Mouse (Mus musculus): Measurements from ENCODE around the gene Mapk3.
"Not testable (repeated sequence)": the region's sequence is repeated elsewhere in the genome, so short reads cannot be mapped to it uniquely, and the experiment has no call there.

Gene Mapk3

GRCm38 (mm10) chr7:126759050-126759671 lies at the start of gene Mapk3:
Mapk3 (plus strand) TSS chr7:126759601.
- DNase-seq (ENCODE audit: low spot score in 2 of 2): peak; percentile 80 to 88

GRCm38 (mm10) chr7:126710266-126710665 lies 49.1 kb upstream of the Mapk3 start:
- no peak for DNase-seq (ENCODE audit: low spot score in 2 of 2)

GRCm38 (mm10) chr7:126711910-126712309 lies 47.5 kb upstream of the Mapk3 start:
- DNase-seq (ENCODE audit: low spot score in 2 of 2): no peak

- DNase-seq (ENCODE audit: low spot score in 2 of 2): no peak
Observed at GRCm38 (mm10) chr7:126715679-126716078, 43.7 kb upstream of the Mapk3 start.

- no peak for DNase-seq (ENCODE audit: low spot score in 2 of 2)
Observed at GRCm38 (mm10) chr7:126717566-126717965, 41.8 kb upstream of the Mapk3 start.

- no peak for DNase-seq (ENCODE audit: low spot score in 2 of 2)
Observed at GRCm38 (mm10) chr7:126718787-126719337, 40.5 kb upstream of the Mapk3 start.

- no peak for DNase-seq (ENCODE audit: low spot score in 2 of 2)
Observed at GRCm38 (mm10) chr7:126721635-126722034, 37.8 kb upstream of the Mapk3 start.

GRCm38 (mm10) chr7:126725077-126725476 lies 34.3 kb upstream of the Mapk3 start:
- DNase-seq (ENCODE audit: low spot score in 2 of 2): no peak

- no peak for DNase-seq (ENCODE audit: low spot score in 2 of 2)
Observed at GRCm38 (mm10) chr7:126725667-126726066, 33.7 kb upstream of the Mapk3 start.

- DNase-seq (ENCODE audit: low spot score in 2 of 2): not testable (repeated sequence)
Observed at GRCm38 (mm10) chr7:126730256-126730789, 29.1 kb upstream of the Mapk3 start.

- DNase-seq (ENCODE audit: low spot score in 2 of 2): no peak
Observed at GRCm38 (mm10) chr7:126736122-126736521, 23.3 kb upstream of the Mapk3 start.

GRCm38 (mm10) chr7:126739551-126739950 lies 19.9 kb upstream of the Mapk3 start:
- DNase-seq (ENCODE audit: low spot score in 2 of 2): no peak

- no peak for DNase-seq (ENCODE audit: low spot score in 2 of 2)
Observed at GRCm38 (mm10) chr7:126740132-126740735, 19.2 kb upstream of the Mapk3 start.

GRCm38 (mm10) chr7:126740977-126741376 lies 18.4 kb upstream of the Mapk3 start:
- no peak for DNase-seq (ENCODE audit: low spot score in 2 of 2)

GRCm38 (mm10) chr7:126741452-126741851 lies 17.9 kb upstream of the Mapk3 start:
- DNase-seq (ENCODE audit: low spot score in 2 of 2): no peak

- no peak for DNase-seq (ENCODE audit: low spot score in 2 of 2)
Observed at GRCm38 (mm10) chr7:126741964-126742482, 17.4 kb upstream of the Mapk3 start.

- DNase-seq (ENCODE audit: low spot score in 2 of 2): no peak
Observed at GRCm38 (mm10) chr7:126746066-126746465, 13.3 kb upstream of the Mapk3 start.

- no peak for DNase-seq (ENCODE audit: low spot score in 2 of 2)
Observed at GRCm38 (mm10) chr7:126746798-126747197, 12.6 kb upstream of the Mapk3 start.

GRCm38 (mm10) chr7:126748824-126749223 lies 10.6 kb upstream of the Mapk3 start:
- no peak for DNase-seq (ENCODE audit: low spot score in 2 of 2)

GRCm38 (mm10) chr7:126749582-126750343 lies 9.6 kb upstream of the Mapk3 start:
- DNase-seq (ENCODE audit: low spot score in 2 of 2): no peak

- peak in 1 of 2 experiments; percentile 58 for DNase-seq (ENCODE audit: low spot score in 2 of 2)
Observed at GRCm38 (mm10) chr7:126754866-126755265, 4.5 kb upstream of the Mapk3 start.

- DNase-seq (ENCODE audit: low spot score in 2 of 2): no peak
Observed at GRCm38 (mm10) chr7:126758539-126758938, 862 bp upstream of the Mapk3 start.
